Mouse (Mus musculus) myocyte (in vitro differentiated cells): ENCODE measurements around the gene Ino80b.

Experiments
- POLR2A ChIP-seq: IDR thresholded peaks from one replicate; pipeline ENCODE4 v1.6.1; 2011; ENCODE audit warnings: low read depth, mild to moderate bottlenecking, control low read depth, moderate library complexity; ENCODE audit not compliant: insufficient read length
- POLR2AphosphoS2 ChIP-seq: IDR thresholded peaks from one replicate; pipeline ENCODE4 v1.6.1; 2011; ENCODE audit warnings: low read depth, control low read depth; ENCODE audit not compliant: insufficient read length

- no peak for TF ChIP-seq POLR2AphosphoS2
- TF ChIP-seq POLR2A: no peak
These were observed 30.5 kb upstream of the Ino80b start for GRCm38 (mm10) chr6:83155552-83156238.
